Mouse (Mus musculus) retina, postnatal 7 days (tissue): ENCODE results near the gene Sec24b.
A peak's percentile ranks its signal among the peaks of the same experiment; 100 is the strongest.

Experiments
- DNase-seq: peaks from one replicate; pipeline ENCODE4 v3.0.0-alpha.2; 2012; ENCODE audit warnings: low read depth, low spot score

Sec24b gene

GRCm38 (mm10) chr3:129979510-129979909, 81.8 kb downstream of the Sec24b start:
- DNase-seq = no peak

GRCm38 (mm10) chr3:129978716-129979115, 82.6 kb downstream of the Sec24b start:
- no peak for DNase-seq

DNA sequence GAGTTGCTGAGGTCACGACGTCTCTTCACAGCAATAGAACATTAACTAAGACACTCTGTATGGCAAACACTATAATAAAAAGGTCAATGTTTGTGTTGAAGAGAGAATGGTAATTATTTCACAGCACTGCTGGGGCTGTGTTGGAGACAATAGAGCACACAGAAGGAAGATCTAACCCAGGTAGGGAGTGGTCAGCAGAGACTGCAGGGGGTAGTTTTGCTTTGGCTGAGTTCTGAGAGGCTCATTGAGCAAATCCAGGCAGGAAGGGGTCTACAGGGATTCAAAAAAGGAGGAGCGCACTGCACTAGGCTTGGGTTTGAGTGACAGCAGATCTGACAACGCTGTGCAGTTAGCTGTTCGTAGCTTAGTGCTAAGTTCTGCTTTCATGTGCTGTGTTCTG, 85.0 kb downstream of the Sec24b start:
- DNase-seq = no peak

GRCm38 (mm10) chr3:129970529-129971515, 90.5 kb downstream of the Sec24b start:
- DNase-seq = peak; percentile 42

GRCm38 (mm10) chr3:129969432-129970395, 91.6 kb downstream of the Sec24b start, which contains the start of gene Mcub:
Gene Mcub (minus strand): TSS chr3:129970206.
- DNase-seq = no peak

DNA sequence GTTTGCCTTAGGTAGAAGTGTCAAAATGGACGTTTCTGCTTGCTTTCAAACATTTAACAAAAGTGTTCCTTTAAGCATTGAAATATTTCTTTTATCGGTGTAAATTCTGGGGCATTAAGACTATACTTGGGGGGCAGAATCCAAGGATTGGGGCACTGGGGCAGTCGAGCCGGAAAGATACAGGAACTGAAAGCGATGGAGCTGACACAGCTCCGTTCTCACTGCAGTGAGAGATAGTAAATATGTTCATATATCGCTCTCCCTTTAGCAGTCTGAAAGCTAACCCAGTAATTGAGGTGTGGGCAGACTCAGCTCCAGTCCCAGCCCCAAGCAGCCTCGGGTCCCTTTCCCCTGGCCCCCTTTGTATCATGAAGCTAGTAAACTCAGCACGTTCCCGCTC, 92.3 kb downstream of the Sec24b start:
- DNase-seq = no peak

DNA sequence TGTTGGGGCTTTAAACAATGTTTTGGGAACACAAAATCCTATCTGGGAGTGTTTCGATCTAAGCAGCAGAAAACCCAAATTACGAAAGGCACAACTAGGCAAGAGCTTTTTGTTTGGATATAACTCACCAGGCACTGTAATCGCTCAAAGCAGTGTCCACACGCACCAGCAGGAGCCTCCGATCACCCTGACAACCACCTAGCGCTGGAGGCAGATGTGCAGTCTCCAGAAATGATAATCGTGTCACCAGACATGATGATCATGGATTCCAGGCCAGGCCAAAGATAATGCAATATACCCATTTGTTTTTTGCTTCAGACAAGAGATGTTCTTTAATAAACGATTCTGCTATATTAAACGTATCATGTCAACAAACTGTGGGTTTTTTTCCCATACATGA, 93.5 kb downstream of the Sec24b start:
- DNase-seq = no peak

DNA sequence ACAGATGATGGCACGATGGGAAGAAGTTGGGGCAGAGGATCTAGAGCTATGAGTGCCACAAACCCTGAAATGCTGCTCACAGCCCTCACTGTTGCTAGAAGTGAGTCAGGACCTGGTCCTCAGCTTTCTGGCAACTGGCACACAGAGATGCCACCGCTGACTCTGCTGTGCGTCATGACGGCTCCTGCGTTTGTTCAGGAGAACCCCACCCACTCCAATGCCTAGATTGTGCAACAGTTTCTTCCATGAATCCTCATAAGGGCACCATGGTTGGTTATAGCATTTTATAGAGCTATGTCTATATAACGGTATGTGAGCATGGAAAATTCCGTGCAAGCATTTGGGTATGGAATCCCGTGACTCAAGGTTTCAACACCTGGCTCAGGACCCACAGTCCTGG, 96.7 kb downstream of the Sec24b start:
- no peak for DNase-seq

GRCm38 (mm10) chr3:129962533-129962932, 98.8 kb downstream of the Sec24b start:
- no peak for DNase-seq

DNA sequence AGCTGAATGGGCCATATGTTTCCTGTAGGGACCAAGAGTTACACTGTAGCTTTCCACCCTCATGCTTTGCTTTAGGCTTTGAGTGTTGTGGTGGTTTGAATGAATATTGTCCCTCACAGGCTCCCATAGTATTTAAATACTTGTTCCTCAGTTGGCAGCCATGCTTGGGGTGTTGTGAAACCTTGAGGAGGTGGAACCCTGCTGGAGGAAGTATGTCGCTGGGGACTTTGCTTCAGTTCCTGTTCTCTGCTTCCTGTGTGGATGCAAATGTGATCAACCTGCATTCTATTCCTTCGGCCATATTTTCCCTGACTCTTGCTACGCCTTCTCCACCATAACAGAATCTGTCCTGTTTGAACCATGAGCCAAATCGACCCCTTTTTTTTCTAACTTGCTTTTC, 108.1 kb downstream of the Sec24b start:
- no peak for DNase-seq

DNA sequence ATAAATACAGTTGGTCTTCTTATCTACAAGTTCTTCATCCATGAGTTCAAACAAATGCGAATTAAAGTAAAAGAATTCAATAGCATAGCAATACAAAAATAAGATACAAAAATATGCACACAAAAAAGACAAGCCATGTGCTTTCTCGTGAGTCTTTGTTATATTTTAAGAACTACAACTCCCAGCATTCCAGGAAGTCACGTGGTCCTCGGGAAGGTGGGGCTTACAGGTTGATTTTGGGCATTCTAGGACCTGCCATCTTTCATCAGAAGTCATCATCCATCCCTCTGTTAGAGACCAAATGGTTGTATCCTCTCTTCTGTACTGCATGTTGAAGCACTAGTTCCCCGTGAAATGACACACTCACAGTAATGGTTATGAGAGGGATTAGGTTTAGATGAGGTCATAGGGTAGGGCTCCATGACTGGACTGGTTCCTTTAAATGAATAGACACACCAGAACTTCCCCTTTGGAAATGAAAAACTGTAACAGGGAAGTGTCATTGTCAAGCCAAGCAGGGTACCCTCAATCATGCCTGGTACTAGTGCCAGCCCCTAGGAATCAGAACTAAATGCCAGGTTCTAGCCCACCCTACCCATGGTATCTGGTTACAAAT, 112.1 kb downstream of the Sec24b start:
- DNase-seq = no peak

GRCm38 (mm10) chr3:129948359-129948758, 113.0 kb downstream of the Sec24b start:
- DNase-seq = no peak

- DNase-seq = no peak
Measured at GRCm38 (mm10) chr3:129946217-129946914, 115.0 kb downstream of the Sec24b start.

GRCm38 (mm10) chr3:129943813-129944212, 117.5 kb downstream of the Sec24b start:
- DNase-seq = no peak

- no peak for DNase-seq
Measured at GRCm38 (mm10) chr3:129941291-129941690, 120.1 kb downstream of the Sec24b start.

- DNase-seq = no peak
Measured at GRCm38 (mm10) chr3:129940780-129941179, 120.6 kb downstream of the Sec24b start.

DNA sequence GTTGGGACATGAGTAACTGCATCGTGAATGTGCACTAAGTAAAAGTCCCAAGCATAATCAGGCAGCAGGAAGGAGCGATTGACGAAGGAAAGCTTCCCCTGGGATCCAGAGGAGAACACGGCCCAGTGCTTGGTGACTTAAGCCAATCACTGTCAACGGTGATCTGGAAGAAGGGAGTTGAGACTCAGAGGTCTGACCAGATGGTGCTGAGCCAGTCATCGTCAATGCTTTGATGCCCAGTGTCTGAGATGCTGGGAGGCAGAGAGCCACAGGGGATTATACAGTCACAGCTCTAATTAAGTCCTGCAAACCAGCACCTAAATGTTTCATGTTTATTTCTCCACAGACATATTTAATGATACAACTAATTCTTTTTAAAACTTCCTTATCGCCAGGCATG, 122.3 kb downstream of the Sec24b start:
- no peak for DNase-seq

- no peak for DNase-seq
Measured at GRCm38 (mm10) chr3:129937848-129938247, 123.5 kb downstream of the Sec24b start.

DNA sequence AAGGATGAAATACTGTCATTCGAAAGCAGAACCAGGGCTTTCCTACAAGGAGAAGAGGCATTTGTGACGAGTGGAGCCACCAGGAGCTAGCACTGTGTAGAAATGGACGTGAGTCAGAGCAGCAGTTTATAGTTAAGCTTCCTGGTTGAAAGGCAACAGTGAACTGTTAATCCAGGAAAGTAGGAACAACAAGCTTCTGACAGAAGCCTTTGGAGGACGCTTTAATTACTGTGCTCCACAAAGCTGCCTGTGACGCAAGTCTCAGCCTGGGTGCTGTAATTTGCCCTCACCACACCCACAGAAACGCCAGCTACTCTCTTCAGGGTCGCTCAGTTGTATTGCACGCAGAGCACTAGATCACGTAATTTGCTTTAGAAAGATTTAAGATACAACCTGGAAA, 124.8 kb downstream of the Sec24b start:
- DNase-seq = no peak
